Mouse (Mus musculus): ENCODE results near the gene Gm17651.

Gm17651 gene

DNA sequence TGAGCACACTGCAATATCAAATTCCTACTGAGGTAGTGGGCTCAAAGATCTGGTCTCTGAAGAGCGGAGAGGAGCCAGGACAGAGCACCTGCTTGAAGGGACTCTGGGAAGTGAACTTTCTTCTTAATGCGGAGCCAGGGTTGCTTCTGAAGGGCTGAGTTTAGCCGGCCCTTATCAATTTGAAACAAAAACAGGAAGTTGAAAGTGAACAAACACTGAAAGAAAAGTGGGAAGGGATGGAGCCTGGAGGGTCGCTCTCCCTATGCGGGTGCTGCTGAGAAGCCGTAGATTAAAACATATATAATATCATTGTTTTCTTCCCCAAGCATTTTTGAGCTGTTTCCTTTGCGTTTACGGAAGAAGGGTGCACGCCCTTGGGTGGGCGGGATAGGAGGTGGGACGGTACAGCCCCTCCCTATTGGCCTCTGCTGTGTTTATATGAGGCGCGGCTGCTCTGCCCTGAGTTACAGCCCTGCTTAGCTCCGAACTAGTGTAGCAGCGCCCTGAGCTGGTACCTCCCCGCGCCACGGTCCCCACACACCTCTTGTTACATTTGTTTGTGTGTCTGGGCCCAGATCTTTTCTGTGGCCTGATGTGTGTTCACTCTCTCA is 46.0 kb downstream of the Gm17651 start, which contains the start of gene Fmo5:
Fmo5 (plus strand) TSS at position 414 of the 611 bp plus-strand sequence.
- DNase-seq (ENCODE audit: low spot score): peak; percentile 22

DNA sequence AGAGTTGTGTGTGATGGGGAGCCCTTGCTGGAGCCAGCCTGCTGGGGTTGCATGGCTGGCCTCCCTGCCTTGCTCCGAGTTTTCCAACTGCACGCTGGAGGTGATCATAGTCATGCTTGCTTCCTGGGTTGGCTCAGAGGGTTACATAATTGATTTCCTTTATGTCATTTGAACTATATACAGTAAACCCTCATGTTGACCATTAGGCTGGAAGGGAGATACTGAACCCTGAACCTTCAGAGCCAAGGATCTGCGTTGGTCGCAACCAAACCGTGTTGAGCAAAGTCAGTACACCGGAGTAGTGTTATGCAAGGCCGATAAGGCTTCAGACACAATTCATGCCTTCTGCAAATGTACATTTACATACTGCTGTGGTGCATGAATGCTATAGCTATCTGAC is 46.6 kb downstream of the Gm17651 start:
- DNase-seq (ENCODE audit: low spot score): no peak

DNA sequence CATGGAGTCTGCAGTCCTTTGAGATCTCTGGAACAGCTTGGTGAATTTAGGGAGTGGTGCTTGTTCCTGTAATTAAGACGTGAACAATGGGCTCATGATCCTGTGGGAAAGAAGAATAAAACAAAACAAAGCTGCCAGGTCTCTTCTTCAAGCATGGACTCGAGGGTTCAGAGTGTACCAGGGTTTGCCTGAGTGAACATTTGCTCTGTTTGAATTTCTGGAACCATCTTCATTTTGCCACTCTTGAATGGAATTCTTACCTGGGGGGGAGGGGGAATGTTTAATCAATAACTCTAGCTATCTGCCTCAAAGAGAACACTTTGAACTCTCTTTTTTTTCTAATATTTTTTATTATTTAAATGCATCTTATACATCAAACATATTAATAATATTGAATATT is 49.9 kb downstream of the Gm17651 start:
- DNase-seq (ENCODE audit: low spot score): no peak
